Mouse (Mus musculus) lung, postnatal 0 days (tissue): ENCODE measurements around the gene Cd79b.

Source experiments
- CTCF ChIP-seq: IDR thresholded peaks from 2 replicates; pipeline ENCODE4 v1.5.1; 2016; ENCODE audit warnings: antibody characterized with exemption, mild to moderate bottlenecking
- EP300 ChIP-seq: IDR thresholded peaks from 2 replicates; pipeline ENCODE4 v1.6.1; 2016; ENCODE audit warnings: antibody characterized with exemption, mild to moderate bottlenecking, control low read depth

GRCm38 (mm10) chr11:106274971-106275411 lies 39.6 kb downstream of the Cd79b start:
- TF ChIP-seq CTCF = no peak
- peak; percentile 51; the same call in 1 of the 2 replicates for TF ChIP-seq EP300
